Mouse (Mus musculus) layer of hippocampus, postnatal 25 days (tissue): ENCODE measurements around the gene Mmp28. TPM values are rescaled to one million over a fixed set of nuclear protein-coding genes. Genes with fewer than 3 reads are reported as not detected.
A peak's percentile ranks its signal among the peaks of the same experiment; 100 is the strongest.

ENCODE experiments used
- DNase-seq, 2 experiments: peaks; one replicate each; pipeline ENCODE4 v3.0.0; 2022; ENCODE audit warnings: mixed read lengths in 2 of 2, low spot score in 1 of 2; ENCODE audit errors: extremely low spot score in 1 of 2
- total RNA-seq, 2 experiments: library from RNA; stranded (reverse); gene quantifications; 2 replicates each; pipeline ENCODE4 v1.2.3; 2021

The Mmp28 gene
- 1 to 10 TPM; 2.8 to 3.4 TPM for total RNA-seq

DNA sequence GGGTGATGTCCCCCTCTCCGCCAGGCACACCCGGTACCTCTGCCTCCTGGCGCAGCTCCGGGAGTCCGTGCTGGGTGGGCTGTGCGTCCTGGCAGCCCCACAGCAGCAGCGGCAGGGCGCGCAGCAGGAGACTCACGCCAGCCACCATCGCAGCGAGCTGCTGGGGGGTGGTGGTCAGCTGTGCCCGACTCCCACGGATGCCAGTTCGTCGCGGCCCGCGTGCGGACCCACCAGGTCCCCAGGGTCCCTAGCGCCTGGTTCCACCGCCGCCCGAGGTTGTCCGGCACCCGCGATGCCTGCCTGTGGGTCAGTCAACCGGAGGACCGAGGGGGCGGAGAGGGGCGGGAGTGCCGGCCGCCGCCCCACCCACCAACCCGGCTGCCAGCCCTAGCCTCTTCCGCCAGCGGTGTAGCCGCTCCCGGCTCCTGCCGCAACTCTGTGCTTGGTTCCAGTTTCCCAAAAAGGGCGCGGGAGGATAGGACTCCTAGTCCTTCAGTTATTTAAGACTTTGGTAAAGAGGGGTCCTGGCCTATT lies at the start of gene Mmp28:
Gene Mmp28 (minus strand): TSS at position 361 of the 534 bp plus-strand sequence.
- DNase-seq = peak in 1 of 2 experiments; percentile 6

DNA sequence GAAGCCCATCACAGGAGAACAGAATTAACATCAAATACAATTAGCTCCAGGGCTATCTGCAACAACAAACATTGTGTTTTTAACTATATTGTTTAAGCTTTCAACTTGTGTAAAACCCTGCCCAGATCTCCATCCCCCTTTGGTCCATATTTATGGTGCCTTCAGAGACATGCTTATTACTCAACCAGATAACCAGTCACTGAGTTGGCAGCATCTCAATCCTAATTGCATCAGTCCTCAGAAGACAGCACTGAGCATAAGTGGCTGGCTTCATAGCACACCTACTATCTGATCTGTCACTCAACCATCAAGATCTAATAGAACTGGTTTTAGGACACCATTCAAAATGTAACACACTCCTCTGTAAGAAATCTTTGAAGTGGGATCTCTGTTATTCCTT lies 46.6 kb upstream of the Mmp28 start:
- no peak for DNase-seq

DNA sequence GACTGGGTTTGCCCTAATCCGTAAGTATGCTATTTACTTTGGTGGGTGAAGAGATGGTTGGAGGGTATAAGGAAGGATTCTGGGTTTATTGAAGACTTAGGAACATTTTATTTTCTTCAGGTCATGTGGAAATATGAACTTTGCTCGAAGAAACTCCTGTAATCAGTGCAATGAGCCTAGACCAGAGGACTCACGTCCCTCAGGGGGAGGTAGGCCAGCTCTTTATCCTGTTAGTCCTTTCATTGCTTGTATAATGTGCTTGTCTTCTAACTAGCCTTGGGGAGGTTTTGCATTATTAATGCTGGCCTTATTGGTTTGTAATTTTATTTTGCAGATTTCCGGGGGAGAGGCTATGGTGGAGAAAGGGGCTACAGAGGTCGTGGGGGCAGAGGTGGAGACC lies 41.4 kb upstream of the Mmp28 start:
- no peak for DNase-seq

GRCm38 (mm10) chr11:83495571-83495970 lies 32.7 kb upstream of the Mmp28 start:
- DNase-seq = no peak

DNA sequence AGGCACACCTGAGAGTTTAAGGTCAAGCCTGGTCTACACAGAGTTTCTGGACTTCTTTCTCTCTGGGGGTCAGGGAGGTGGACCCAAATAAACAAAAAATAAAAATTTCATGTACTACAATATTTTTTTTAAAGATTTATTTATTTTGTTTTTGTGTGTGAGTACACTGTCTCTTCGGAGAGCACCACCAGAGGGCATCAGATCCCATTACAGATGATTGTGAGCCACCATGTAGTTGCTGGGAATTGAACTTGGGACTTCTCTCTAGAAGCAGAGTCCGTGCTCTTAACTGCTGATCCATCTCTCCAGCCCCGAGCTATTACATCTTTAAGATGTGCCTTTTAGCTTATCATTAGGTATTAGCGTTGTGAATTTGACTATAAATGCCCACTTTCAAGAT lies 28.6 kb upstream of the Mmp28 start:
- DNase-seq = no peak

DNA sequence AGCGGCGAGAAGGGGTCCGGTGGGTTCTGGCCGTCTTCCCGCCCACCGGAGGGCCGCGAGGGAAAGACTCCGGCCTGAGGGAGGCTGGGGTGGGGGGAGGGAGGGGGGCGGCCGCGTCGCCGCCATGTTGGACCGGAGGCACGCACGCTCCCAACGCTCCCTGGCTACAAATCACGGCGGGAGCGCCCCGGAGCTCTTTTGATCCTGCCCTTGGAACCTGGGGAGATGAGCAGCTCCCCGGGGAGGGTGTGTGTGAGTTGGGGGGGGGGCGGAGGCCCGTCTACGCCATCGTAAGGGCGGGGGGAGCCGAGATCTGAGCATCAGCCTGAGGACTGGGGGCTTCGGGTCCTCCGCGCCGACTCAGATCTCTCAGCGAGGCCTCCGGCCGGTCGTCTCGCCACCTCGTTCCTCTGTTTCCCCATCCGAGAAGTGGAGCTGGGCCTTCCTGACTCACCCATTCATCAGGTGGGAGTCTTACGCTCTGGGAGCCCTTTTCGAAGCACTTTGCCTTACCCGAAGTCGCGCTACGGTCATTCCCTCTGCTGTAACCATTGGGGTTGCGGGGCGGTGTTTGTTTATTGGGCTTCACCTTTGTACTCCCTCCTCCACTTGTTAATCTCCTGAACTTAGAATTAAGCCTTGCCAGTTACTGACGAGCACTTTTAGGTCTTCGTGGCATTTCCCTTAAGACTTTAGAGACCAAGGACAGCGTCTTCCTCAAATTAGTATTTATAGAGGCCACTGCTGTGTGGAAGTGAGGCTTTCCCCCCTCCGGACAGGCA lies 10.6 kb upstream of the Mmp28 start:
- no peak for DNase-seq

DNA sequence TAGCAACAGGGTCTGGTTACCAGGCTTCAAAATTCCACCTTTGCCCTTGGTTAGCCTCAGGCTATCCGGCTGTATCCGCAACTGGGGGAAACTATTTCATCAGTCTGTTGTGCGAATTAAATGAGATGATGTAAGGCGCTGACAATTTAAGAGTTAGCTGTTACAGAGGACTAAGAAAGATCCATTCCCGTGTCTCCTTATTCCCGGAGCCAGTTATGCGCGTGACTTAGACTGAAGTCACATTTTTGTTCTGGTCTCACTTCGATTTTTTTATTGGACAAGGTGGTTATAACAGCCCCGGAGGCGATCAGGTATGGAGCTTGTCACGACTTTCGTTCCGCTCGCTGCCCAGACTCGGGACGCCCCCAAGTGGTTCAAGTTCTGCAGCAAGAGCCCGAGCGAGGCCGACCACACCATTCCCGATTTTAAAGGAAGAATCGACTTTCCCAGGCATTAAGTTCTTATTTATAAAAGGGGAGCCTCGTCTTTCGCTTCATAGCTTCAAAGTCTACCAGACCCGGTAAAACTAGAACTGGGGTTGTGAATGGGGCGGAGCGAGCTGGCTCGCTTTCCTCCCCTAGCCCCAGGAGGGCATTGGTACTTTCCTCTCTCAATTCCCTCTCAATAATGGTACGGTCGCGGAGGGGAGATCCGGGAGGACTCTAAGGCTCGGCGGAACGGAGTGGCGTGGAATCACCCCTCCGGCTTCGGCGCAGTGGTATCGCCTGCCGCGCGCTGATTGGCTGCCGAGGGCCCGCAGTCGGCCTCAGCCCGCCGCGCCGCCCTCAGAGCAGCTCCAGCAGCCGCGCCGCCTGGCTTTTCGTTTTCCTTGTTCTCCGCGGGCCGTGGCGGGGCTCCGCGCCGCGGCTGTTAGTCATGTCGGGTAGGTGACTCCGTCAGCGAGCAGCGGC lies 9.7 kb upstream of the Mmp28 start, which contains the start of gene Taf15:
Gene Taf15 (plus strand): TSS at position 763 of the 911 bp plus-strand sequence.
- DNase-seq = peak; percentile 97 to 99

GRCm38 (mm10) chr11:83471766-83472165 lies 8.9 kb upstream of the Mmp28 start:
- DNase-seq = no peak

DNA sequence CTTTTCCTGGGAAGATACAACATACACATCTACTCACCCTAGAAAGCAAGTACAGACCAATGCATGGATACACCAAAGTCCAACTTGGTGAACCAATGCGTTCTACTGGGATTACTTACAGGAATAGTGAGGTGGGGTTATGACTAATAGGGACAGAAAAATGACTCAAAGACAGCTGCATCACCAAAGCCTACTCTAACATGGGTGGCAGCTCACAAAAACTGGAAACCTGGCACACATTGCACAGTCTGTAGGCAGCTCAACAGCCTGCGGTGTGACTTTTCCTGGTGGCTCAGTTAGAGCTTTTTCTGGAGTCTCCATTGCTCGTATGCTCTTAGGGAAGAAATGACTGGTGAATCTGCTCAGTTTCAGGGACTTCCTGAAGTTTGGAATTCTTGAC lies 5.9 kb upstream of the Mmp28 start:
- DNase-seq = no peak

GRCm38 (mm10) chr11:83467120-83467652 lies 4.3 kb upstream of the Mmp28 start:
- no peak for DNase-seq

- DNase-seq = no peak
Measured at GRCm38 (mm10) chr11:83465976-83466375, 3.1 kb upstream of the Mmp28 start.

DNA sequence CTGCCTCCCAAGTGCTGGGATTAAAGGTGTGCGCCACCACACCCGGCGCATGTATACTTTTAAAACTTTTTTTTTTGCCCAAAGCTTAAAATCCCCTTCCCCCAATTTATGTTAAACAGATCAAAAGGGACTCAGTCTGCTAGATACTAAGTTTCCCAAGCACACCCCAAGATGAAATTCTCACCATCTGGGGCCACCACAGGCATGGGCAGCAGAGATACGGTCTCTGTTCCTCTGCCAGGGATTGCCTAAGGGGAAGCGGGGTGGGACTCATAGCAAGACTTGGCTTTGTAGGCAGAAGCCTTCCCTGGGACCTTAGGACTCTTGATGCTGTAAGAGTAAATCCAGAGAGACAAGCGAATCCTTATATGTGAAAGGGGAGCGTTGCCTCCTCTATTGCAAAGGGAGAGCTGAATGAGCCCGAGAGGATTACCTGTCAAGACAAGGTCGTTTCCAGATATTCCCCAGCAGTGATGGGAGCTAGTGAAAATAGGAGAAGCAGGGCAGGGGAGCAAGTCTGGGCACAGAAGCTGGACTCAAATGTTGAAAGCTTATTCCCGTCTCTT lies 1.3 kb downstream of the Mmp28 start:
- DNase-seq = no peak

DNA sequence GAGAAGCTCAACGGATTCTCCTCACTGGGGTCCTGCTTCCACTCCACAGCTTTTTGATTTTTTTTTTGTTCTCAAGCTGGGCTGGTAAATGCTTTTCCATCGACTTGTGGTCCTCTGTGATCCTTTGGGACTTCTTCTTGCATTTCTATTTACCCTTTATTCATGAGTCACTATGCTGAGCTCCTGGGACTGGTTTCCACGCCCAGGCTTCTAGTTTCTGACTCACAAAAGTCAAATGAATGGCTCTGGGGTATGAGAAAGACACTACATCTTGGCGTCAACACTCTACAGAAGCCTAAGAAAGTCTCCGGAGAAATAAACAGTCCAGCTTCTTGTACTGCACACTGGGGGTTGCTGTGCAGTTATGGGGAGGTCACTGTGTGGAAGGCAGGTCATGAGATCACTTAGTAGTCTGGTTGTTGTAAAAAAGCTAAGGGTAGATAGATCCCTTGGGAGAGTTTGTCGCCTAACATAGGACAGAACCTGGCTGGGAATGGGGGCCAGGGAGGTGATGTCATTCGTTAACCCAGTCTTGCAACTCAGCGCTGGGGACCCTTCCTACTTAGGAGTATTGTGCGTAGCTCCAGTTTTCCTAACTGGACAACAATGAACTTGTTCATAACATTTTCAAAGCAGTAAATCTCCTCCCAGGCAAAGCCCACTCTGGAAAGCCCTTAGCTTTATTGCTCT lies 4.8 kb downstream of the Mmp28 start:
- no peak for DNase-seq

DNA sequence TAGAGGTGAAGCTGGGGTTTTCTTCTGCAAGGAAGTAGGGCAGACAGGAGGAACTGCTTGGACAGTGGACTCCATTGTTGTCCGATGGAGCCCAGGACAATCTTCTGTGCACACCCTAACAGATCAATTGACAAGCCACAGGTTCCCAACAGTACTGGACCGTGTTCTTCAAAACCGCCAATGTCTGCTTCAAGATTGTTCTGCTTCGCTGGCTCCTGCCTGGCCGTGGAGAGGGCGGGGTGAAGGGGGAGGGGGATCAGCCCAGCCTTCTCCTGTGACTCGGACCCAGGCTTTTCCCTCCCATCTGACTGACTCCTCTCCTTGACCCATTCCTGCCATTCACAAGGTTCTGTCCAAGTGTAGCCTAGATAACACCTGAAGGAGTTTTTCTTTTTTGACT lies 5.6 kb downstream of the Mmp28 start:
- no peak for DNase-seq

DNA sequence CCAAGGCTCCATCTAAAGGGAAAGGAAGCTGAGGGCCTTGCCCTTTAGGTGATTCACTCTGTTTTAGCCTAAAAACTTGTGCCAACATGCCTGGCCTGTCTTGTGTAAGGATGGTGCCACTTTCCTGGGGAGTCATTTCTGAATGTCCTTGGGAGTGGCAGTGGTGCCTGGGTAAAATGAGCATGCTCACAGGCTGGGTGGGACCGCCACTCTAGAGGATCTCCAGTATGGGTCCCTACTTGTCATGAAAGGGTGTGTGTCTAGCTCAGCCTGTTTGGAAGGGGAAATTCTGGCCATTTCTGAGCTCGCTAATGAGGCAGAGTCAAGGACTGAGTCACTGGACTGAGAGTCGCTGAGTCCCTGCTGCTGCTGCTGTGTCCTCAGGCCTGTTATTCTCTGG lies 7.3 kb downstream of the Mmp28 start:
- no peak for DNase-seq

DNA sequence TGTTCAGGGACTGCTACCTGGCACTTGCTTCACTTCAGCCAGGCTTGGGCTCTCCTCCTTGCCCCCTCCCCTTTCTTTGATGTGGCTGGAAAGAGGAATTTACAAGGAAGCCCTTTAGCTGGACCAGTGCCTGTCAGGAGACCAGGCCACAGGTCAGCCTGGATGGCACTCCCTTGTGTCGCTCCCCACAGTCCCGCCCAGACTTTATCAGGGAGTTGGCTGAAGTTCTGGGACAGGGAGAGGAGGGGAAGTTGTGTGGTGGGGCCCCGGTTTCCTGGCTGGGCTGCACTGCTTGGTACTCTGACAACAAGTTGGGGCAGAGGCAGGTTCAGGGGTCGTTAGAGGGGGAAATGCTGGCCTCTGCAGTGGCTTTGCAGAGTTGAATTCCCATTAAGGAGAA lies 8.3 kb downstream of the Mmp28 start:
- no peak for DNase-seq

GRCm38 (mm10) chr11:83451281-83451680 lies 11.6 kb downstream of the Mmp28 start:
- DNase-seq = no peak

DNA sequence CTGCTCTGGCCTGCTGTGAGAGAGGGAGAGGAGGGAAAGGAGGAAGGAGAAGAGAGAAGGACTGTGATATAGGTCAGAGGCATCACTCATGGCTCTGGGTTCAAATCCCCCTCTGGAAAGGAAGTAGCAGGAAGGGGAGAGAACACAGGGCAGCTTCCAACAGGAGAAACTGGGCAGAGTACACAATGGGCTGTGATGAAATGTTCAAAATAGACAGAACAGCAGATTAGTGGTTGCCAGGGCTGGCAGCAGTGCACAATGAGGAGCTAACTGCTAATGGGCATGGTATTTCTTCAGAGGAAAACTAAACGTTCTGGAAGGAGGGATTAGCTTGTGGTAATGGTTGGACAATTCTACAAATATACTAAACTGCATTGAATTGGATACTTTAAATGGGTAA lies 12.3 kb downstream of the Mmp28 start:
- no peak for DNase-seq

DNA sequence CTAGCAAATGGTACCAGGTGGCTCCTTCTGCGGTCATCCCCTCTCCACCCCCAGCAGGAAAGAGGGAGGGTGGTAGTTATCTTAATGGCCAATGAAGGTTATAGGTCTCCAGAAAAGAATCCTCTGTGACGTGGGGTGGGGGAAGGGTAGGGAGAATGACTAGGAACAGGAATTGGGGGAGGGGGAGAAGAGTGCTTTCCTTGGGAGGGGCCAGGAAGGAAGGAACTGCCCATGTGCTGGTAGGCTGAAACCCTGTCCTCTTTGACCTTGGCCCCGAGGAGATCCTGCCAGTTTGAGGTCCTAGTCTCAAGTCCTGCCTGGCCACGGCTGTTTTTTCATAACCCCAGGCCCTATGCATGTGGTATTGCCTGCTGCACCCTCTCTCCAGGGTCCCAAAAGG lies 13.6 kb downstream of the Mmp28 start:
- no peak for DNase-seq

- no peak for DNase-seq
Measured at GRCm38 (mm10) chr11:83448927-83449236, 14.0 kb downstream of the Mmp28 start.
